Mouse (Mus musculus): ENCODE measurements around the gene Efna1. TPM values are rescaled to one million over a fixed set of nuclear protein-coding genes. Genes with fewer than 3 reads are reported as not detected.

Efna1 gene
- total and polyA plus RNA-seq, 2 experiments, result 22.1 to 73.1 TPM

- TF ChIP-seq CTCF (IDR thresholded peaks at IDR 0.05; ENCODE audit: low read depth, low read length), result peak; percentile 91
- TF ChIP-seq POLR2A (IDR thresholded peaks at IDR 0.05; ENCODE audit: extremely low read depth, insufficient read depth, low read length), result no peak
- H3K4me3 ChIP-seq (ENCODE audit: insufficient read depth, low read depth, low read length), result no peak overlapping the region
- no peak overlapping the region for H3K9ac ChIP-seq (ENCODE audit: low read depth, low read length)
- no peaks in the 10 kb centered on the region for H3K79me2 ChIP-seq (ENCODE audit: control insufficient read depth, insufficient read depth, low read length)
- H3K27ac ChIP-seq (replicated peaks; ENCODE audit: insufficient read depth, low read depth, low read length), result no peak overlapping the region
- H3K4me1 ChIP-seq (ENCODE audit: control insufficient read depth, insufficient read depth, low read length), result peaks cover 5% of the 10 kb centered on the region; the same call in 1 of the 2 replicates
- H3K27me3 ChIP-seq (ENCODE audit: control insufficient read depth, insufficient read depth, low read length), result peaks cover 18% of the 10 kb centered on the region
- 11% methylated on average over 26 of the region's 26 CpGs for WGBS
- DNase-seq (ENCODE audit: extremely low read depth, low read depth, low spot score), result no peak
- no peaks in the 10 kb centered on the region for H3K36me3 ChIP-seq (ENCODE audit: control insufficient read depth, insufficient read depth, low read length)
Measured at GRCm38 (mm10) chr3:89315195-89315929, 34.4 kb upstream of the Efna1 start.

GRCm38 (mm10) chr3:89314791-89315190 is 33.8 kb upstream of the Efna1 start:
- 67% methylated on average over 2 of the region's 2 CpGs for WGBS
- Histone ChIP-seq H3K27me3 (ENCODE audit: control insufficient read depth, insufficient read depth, low read length) (peaks cover 15% of the 10 kb centered on the region), H3K79me2 (ENCODE audit: control insufficient read depth, insufficient read depth, low read length) (no peaks in the 10 kb centered on the region), H3K27ac (replicated peaks; ENCODE audit: insufficient read depth, low read depth, low read length) (no peak overlapping the region), H3K9ac (ENCODE audit: low read depth, low read length) (no peak overlapping the region), H3K4me3 (ENCODE audit: insufficient read depth, low read depth, low read length) (no peak overlapping the region), H3K4me1 (ENCODE audit: control insufficient read depth, insufficient read depth, low read length) (peaks cover 5% of the 10 kb centered on the region; the same call in 1 of the 2 replicates), H3K36me3 (ENCODE audit: control insufficient read depth, insufficient read depth, low read length) (no peaks in the 10 kb centered on the region)
- TF ChIP-seq POLR2A (IDR thresholded peaks at IDR 0.05; ENCODE audit: extremely low read depth, insufficient read depth, low read length), result no peak
- TF ChIP-seq CTCF (IDR thresholded peaks at IDR 0.05; ENCODE audit: low read depth, low read length), result no peak
- DNase-seq (ENCODE audit: extremely low read depth, low read depth, low spot score), result no peak

GRCm38 (mm10) chr3:89314340-89314739 is 33.4 kb upstream of the Efna1 start:
- no peak overlapping the region for H3K9ac ChIP-seq (ENCODE audit: low read depth, low read length)
- TF ChIP-seq POLR2A (IDR thresholded peaks at IDR 0.05; ENCODE audit: extremely low read depth, insufficient read depth, low read length) (no peak), CTCF (IDR thresholded peaks at IDR 0.05; ENCODE audit: low read depth, low read length) (no peak)
- no peak overlapping the region for H3K27ac ChIP-seq (replicated peaks; ENCODE audit: insufficient read depth, low read depth, low read length)
- 86% methylated on average over 5 of the region's 5 CpGs for WGBS
- H3K4me1 ChIP-seq (ENCODE audit: control insufficient read depth, insufficient read depth, low read length), result peaks cover 4% of the 10 kb centered on the region; the same call in 1 of the 2 replicates
- H3K4me3 ChIP-seq (ENCODE audit: insufficient read depth, low read depth, low read length), result no peak overlapping the region
- no peak for DNase-seq (ENCODE audit: extremely low read depth, low read depth, low spot score)
- H3K36me3 ChIP-seq (ENCODE audit: control insufficient read depth, insufficient read depth, low read length), result no peaks in the 10 kb centered on the region
- no peaks in the 10 kb centered on the region for H3K79me2 ChIP-seq (ENCODE audit: control insufficient read depth, insufficient read depth, low read length)
- peaks cover 10% of the 10 kb centered on the region for H3K27me3 ChIP-seq (ENCODE audit: control insufficient read depth, insufficient read depth, low read length)

GRCm38 (mm10) chr3:89308089-89308488 is 27.1 kb upstream of the Efna1 start:
- H3K36me3 ChIP-seq (ENCODE audit: control insufficient read depth, insufficient read depth, low read length), result no peaks in the 10 kb centered on the region
- TF ChIP-seq POLR2A (IDR thresholded peaks at IDR 0.05; ENCODE audit: extremely low read depth, insufficient read depth, low read length) (no peak), CTCF (IDR thresholded peaks at IDR 0.05; ENCODE audit: low read depth, low read length) (peak; percentile 91)
- DNase-seq (ENCODE audit: extremely low read depth, low read depth, low spot score), result peak; percentile 82
- H3K4me1 ChIP-seq (ENCODE audit: control insufficient read depth, insufficient read depth, low read length), result peaks cover 27% of the 10 kb centered on the region
- WGBS, result 4% methylated on average over 9 of the region's 9 CpGs
- 0 out of 2 replicates have a peak overlapping the region, but pooled peaks have one; percentile 7 for H3K9ac ChIP-seq (ENCODE audit: low read depth, low read length)
- no peaks in the 10 kb centered on the region for H3K27me3 ChIP-seq (ENCODE audit: control insufficient read depth, insufficient read depth, low read length)
- no peak overlapping the region for H3K4me3 ChIP-seq (ENCODE audit: insufficient read depth, low read depth, low read length)
- H3K79me2 ChIP-seq (ENCODE audit: control insufficient read depth, insufficient read depth, low read length), result no peaks in the 10 kb centered on the region; the same call in 1 of the 2 replicates
- H3K27ac ChIP-seq (replicated peaks; ENCODE audit: insufficient read depth, low read depth, low read length), result no peak overlapping the region

- DNase-seq (ENCODE audit: extremely low read depth, low read depth, low spot score), result peak; percentile 98
- no peaks in the 10 kb centered on the region for H3K27me3 ChIP-seq (ENCODE audit: control insufficient read depth, insufficient read depth, low read length)
- H3K4me1 ChIP-seq (ENCODE audit: control insufficient read depth, insufficient read depth, low read length), result peaks cover 30% of the 10 kb centered on the region
- H3K27ac ChIP-seq (replicated peaks; ENCODE audit: insufficient read depth, low read depth, low read length), result peak overlapping the region; percentile 98
- H3K79me2 ChIP-seq (ENCODE audit: control insufficient read depth, insufficient read depth, low read length), result no peaks in the 10 kb centered on the region; the same call in 1 of the 2 replicates
- no peaks in the 10 kb centered on the region for H3K36me3 ChIP-seq (ENCODE audit: control insufficient read depth, insufficient read depth, low read length)
- 21% methylated on average over 8 of the region's 8 CpGs for WGBS
- H3K4me3 ChIP-seq (ENCODE audit: insufficient read depth, low read depth, low read length), result no peak overlapping the region
- H3K9ac ChIP-seq (ENCODE audit: low read depth, low read length), result peak overlapping the region; percentile 68
- no peak for TF ChIP-seq CTCF (IDR thresholded peaks at IDR 0.05; ENCODE audit: low read depth, low read length)
- TF ChIP-seq POLR2A (IDR thresholded peaks at IDR 0.05; ENCODE audit: extremely low read depth, insufficient read depth, low read length), result 0 out of 2 replicates have a peak, but pooled peaks have one; percentile 29
Measured at GRCm38 (mm10) chr3:89305551-89306325, 24.8 kb upstream of the Efna1 start.
